Mouse (Mus musculus) forebrain, embryonic 15.5 days (tissue): Measurements from ENCODE around the gene Atl3. TPM values are rescaled to one million over a fixed set of nuclear protein-coding genes. Genes with fewer than 3 reads are reported as not detected.

Experiments used
- ATAC-seq: fragments of 200-750 bp; cut with Nextera tagmentation; replicated peaks from 2 replicates; pipeline ENCODE4 v1.8.0; 2017; ENCODE audit warnings: mild to moderate bottlenecking, moderate TSS enrichment, moderate library complexity
- H3K27ac ChIP-seq: fragments of 300-500 bp; sonication (generic); replicated peaks from 2 replicates; pipeline ENCODE4 v1.5.1; 2015; ENCODE audit warnings: mild to moderate bottlenecking, inconsistent platforms
- H3K27me3 ChIP-seq: fragments of 300-500 bp; sonication (generic); 2 replicates; pipeline ENCODE4 v1.6.1; 2015; ENCODE audit warnings: inconsistent platforms
- H3K36me3 ChIP-seq: fragments of 300-500 bp; sonication (generic); 2 replicates; pipeline ENCODE4 v1.6.1; 2015; ENCODE audit warnings: mild to moderate bottlenecking, inconsistent platforms
- H3K4me1 ChIP-seq: fragments of 300-500 bp; sonication (generic); 2 replicates; pipeline ENCODE4 v1.6.1; 2015; ENCODE audit warnings: inconsistent platforms
- H3K4me2 ChIP-seq: fragments of 300-500 bp; sonication (generic); replicated peaks from 2 replicates; pipeline ENCODE4 v1.6.1; 2015; ENCODE audit warnings: mild to moderate bottlenecking, inconsistent platforms
- H3K4me3 ChIP-seq: fragments of 300-500 bp; sonication (generic); 2 replicates; pipeline ENCODE4 v1.5.1; 2015; ENCODE audit warnings: mild to moderate bottlenecking, inconsistent platforms
- H3K9ac ChIP-seq: fragments of 300-500 bp; sonication (generic); replicated peaks from 2 replicates; pipeline ENCODE4 v1.6.1; 2015; ENCODE audit warnings: mild to moderate bottlenecking, inconsistent platforms
- H3K9me3 ChIP-seq: fragments of 300-500 bp; sonication (generic); 2 replicates; pipeline ENCODE4 v1.6.1; 2016; ENCODE audit warnings: inconsistent platforms
- WGBS: fragments of 180-500 bp; shearing (Covaris S2); methylation state at CpG from one replicate; pipeline ENCODE4 v1.1.7; 2015; ENCODE audit warnings: mixed read lengths; 5-methylcytosine and 5-hydroxymethylcytosine counted together
- polyA plus RNA-seq: library from polyadenylated mRNA; unstranded; fragments of >200 nt; fragmentation: Nextera tagmentation; extraction: Ambion mirVana; gene quantifications from 2 replicates; pipeline ENCODE4 v1.2.1, GENCODE M21; 2015

The Atl3 gene
- polyA plus RNA-seq, 1 experiment from 2014 or later: 6.4 TPM

GRCm38 (mm10) chr19:7564457-7564856 lies 70.6 kb downstream of the Atl3 start:
- ATAC-seq: no peak
- no peaks in the 10 kb centered on the region for H3K36me3 ChIP-seq
- H3K9ac ChIP-seq: no peak overlapping the region
- no peaks in the 10 kb centered on the region for H3K9me3 ChIP-seq
- H3K4me1 ChIP-seq: no peaks in the 10 kb centered on the region
- H3K27me3 ChIP-seq: no peaks in the 10 kb centered on the region
- 87% methylated on average over 1 of the region's 1 CpGs for WGBS
- H3K27ac ChIP-seq: no peak overlapping the region
- no peak overlapping the region for H3K4me3 ChIP-seq
- H3K4me2 ChIP-seq: no peak overlapping the region

- WGBS: 70% methylated on average over 3 of the region's 3 CpGs
- no peaks in the 10 kb centered on the region for H3K36me3 ChIP-seq
- H3K4me3 ChIP-seq: no peak overlapping the region
- no peak overlapping the region for H3K9ac ChIP-seq
- no peaks in the 10 kb centered on the region for H3K27me3 ChIP-seq
- no peak for ATAC-seq
- H3K27ac ChIP-seq: no peak overlapping the region
- H3K4me1 ChIP-seq: no peaks in the 10 kb centered on the region
- H3K9me3 ChIP-seq: no peaks in the 10 kb centered on the region
- H3K4me2 ChIP-seq: no peak overlapping the region
Observed at GRCm38 (mm10) chr19:7566826-7567225, 73.0 kb downstream of the Atl3 start.

- ATAC-seq: no peak
- Histone ChIP-seq H3K9ac (no peak overlapping the region), H3K9me3 (no peaks in the 10 kb centered on the region), H3K36me3 (no peaks in the 10 kb centered on the region), H3K4me1 (no peaks in the 10 kb centered on the region), H3K27ac (no peak overlapping the region), H3K4me3 (no peak overlapping the region), H3K4me2 (no peak overlapping the region), H3K27me3 (no peaks in the 10 kb centered on the region)
- 60% methylated on average over 3 of the region's 3 CpGs for WGBS
Observed at GRCm38 (mm10) chr19:7568364-7568763, 74.5 kb downstream of the Atl3 start.

- Histone ChIP-seq H3K9me3 (no peaks in the 10 kb centered on the region), H3K4me3 (no peak overlapping the region), H3K27ac (no peak overlapping the region), H3K4me2 (no peak overlapping the region), H3K4me1 (no peaks in the 10 kb centered on the region), H3K36me3 (no peaks in the 10 kb centered on the region), H3K27me3 (no peaks in the 10 kb centered on the region), H3K9ac (no peak overlapping the region)
- ATAC-seq: no peak
- WGBS: 86% methylated on average over 5 of the region's 5 CpGs
Observed at GRCm38 (mm10) chr19:7569650-7570049, 75.8 kb downstream of the Atl3 start.

- Histone ChIP-seq H3K9me3 (no peaks in the 10 kb centered on the region), H3K4me2 (no peak overlapping the region), H3K4me3 (no peak overlapping the region), H3K36me3 (no peaks in the 10 kb centered on the region), H3K27ac (no peak overlapping the region), H3K4me1 (no peaks in the 10 kb centered on the region), H3K27me3 (no peaks in the 10 kb centered on the region), H3K9ac (no peak overlapping the region)
- ATAC-seq: no peak
- 88% methylated on average over 1 of the region's 1 CpGs for WGBS
Observed at GRCm38 (mm10) chr19:7576180-7576579, 82.3 kb downstream of the Atl3 start.

GRCm38 (mm10) chr19:7577710-7578109 lies 83.9 kb downstream of the Atl3 start:
- Histone ChIP-seq H3K4me2 (no peak overlapping the region), H3K27ac (no peak overlapping the region), H3K36me3 (no peaks in the 10 kb centered on the region), H3K4me1 (no peaks in the 10 kb centered on the region), H3K9me3 (no peaks in the 10 kb centered on the region), H3K9ac (no peak overlapping the region), H3K4me3 (no peak overlapping the region), H3K27me3 (no peaks in the 10 kb centered on the region)
- ATAC-seq: no peak
- WGBS: 84% methylated on average over 3 of the region's 3 CpGs

DNA sequence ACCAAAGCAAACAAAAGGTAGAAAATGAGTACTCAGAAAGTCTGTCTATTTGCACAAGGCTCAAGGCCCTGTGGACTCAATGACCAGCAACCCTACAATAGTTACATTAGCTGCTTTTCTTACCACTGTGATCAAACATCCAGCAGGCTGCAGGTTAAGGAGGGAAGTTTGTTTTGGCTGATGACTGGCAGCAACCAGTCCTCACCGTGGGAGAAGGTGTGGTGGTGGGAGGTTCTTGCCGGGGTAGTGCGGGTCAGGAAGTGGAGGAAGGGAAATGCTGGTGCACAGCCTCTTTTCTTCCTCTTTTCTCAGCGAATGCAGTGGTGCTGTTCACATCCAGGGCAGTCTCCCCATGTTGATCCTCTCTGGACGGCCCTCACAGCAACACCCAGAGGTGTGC lies 87.2 kb downstream of the Atl3 start:
- Histone ChIP-seq H3K36me3 (no peaks in the 10 kb centered on the region), H3K9me3 (no peaks in the 10 kb centered on the region), H3K4me3 (no peak overlapping the region), H3K27me3 (no peaks in the 10 kb centered on the region), H3K27ac (no peak overlapping the region), H3K9ac (no peak overlapping the region), H3K4me2 (no peak overlapping the region), H3K4me1 (no peaks in the 10 kb centered on the region)
- 66% methylated on average over 5 of the region's 5 CpGs for WGBS
- no peak for ATAC-seq

DNA sequence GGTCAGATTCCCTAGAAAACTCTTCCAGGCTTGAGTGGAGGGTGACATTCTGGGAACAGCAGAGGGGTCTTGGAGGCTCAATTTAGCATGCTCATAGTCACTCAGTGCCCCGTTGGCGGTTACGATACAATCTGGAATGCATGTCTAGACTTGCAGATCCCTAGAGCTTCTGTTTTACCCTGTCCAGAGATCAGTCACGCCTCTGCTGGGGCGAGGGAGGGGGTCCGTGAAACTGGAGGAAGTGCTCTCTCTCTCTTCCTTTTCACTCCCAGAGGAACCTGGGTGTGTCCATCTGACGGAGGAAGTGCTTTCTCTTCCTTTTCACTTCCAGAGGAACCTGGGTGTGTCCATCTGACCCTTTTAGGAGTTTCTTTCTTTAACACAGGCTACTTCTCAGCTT lies 89.3 kb downstream of the Atl3 start:
- Histone ChIP-seq H3K27ac (no peak overlapping the region), H3K9me3 (no peaks in the 10 kb centered on the region), H3K27me3 (no peaks in the 10 kb centered on the region), H3K4me3 (no peak overlapping the region), H3K4me2 (no peak overlapping the region), H3K4me1 (no peaks in the 10 kb centered on the region), H3K36me3 (no peaks in the 10 kb centered on the region), H3K9ac (no peak overlapping the region)
- no peak for ATAC-seq
- 77% methylated on average over 7 of the region's 7 CpGs for WGBS

GRCm38 (mm10) chr19:7583599-7583998 lies 89.8 kb downstream of the Atl3 start:
- no peak for ATAC-seq
- WGBS: 71% methylated on average over 3 of the region's 3 CpGs

GRCm38 (mm10) chr19:7585279-7585678 lies 91.4 kb downstream of the Atl3 start:
- H3K4me1 ChIP-seq: no peaks in the 10 kb centered on the region
- H3K36me3 ChIP-seq: no peaks in the 10 kb centered on the region
- ATAC-seq: no peak
- H3K9ac ChIP-seq: no peak overlapping the region
- no peaks in the 10 kb centered on the region for H3K9me3 ChIP-seq
- H3K27ac ChIP-seq: no peak overlapping the region
- WGBS: 84% methylated on average over 8 of the region's 8 CpGs
- H3K27me3 ChIP-seq: no peaks in the 10 kb centered on the region
- H3K4me3 ChIP-seq: no peak overlapping the region
- no peak overlapping the region for H3K4me2 ChIP-seq

More at GRCm38 (mm10) chr19:7583599-7583998, 89.8 kb downstream of the Atl3 start:
- Histone ChIP-seq H3K9ac (no peak overlapping the region), H3K4me3 (no peak overlapping the region), H3K4me2 (no peak overlapping the region), H3K27ac (no peak overlapping the region), H3K27me3 (no peaks in the 10 kb centered on the region), H3K4me1 (no peaks in the 10 kb centered on the region), H3K36me3 (no peaks in the 10 kb centered on the region), H3K9me3 (no peaks in the 10 kb centered on the region)

DNA sequence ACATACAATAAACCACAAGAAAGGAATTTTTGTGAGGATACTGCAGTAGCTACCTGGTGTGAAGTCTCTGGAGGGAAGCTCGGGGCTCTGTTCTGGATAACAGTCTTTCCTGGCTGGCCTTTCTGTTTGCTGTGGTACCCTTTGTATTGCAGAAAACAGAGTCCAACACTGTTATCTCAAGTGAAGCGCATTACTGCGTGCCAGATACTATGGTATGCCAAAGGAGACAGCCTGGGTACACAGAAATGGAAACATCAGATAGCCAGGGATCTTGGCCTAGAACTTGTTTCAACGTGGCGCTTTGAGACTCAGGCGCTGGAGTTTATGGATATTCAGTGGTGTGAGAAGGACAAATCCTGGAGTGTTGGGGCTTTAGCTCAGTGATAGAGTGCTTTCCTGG lies 91.9 kb downstream of the Atl3 start:
- H3K27ac ChIP-seq: no peak overlapping the region
- H3K9me3 ChIP-seq: no peaks in the 10 kb centered on the region
- WGBS: 94% methylated on average over 6 of the region's 6 CpGs
- H3K4me3 ChIP-seq: no peak overlapping the region
- no peaks in the 10 kb centered on the region for H3K27me3 ChIP-seq
- no peak overlapping the region for H3K4me2 ChIP-seq
- no peaks in the 10 kb centered on the region for H3K4me1 ChIP-seq
- no peak for ATAC-seq
- no peak overlapping the region for H3K9ac ChIP-seq
- H3K36me3 ChIP-seq: no peaks in the 10 kb centered on the region
